Mouse (Mus musculus) olfactory bulb, adult 2 months (tissue): ENCODE measurements around the gene Ptprt.

Source experiments
- CTCF ChIP-seq: fragments of 200-500 bp; IDR thresholded peaks from 2 replicates; pipeline ENCODE4 v1.5.1; 2012; ENCODE audit warnings: low read depth, mild to moderate bottlenecking, low read length, moderate library complexity; ENCODE audit not compliant: insufficient read depth
- POLR2A ChIP-seq: fragments of 200-500 bp; IDR thresholded peaks from 2 replicates; pipeline ENCODE4 v1.6.1; 2012; ENCODE audit warnings: mild to moderate bottlenecking, low read depth, low read length, moderate library complexity; ENCODE audit not compliant: insufficient read depth

- no peak for TF ChIP-seq CTCF
- no peak for TF ChIP-seq POLR2A
Observed at GRCm38 (mm10) chr2:162219507-162219906, 441.4 kb downstream of the Ptprt start.
